Mouse (Mus musculus): ENCODE results near the gene Mtus2.

Gene Mtus2

GRCm38 (mm10) chr5:147958552-147958951 lies 1.4 kb downstream of the Mtus2 start:
- DNase-seq (ENCODE audit: low read depth) = no peak

DNA sequence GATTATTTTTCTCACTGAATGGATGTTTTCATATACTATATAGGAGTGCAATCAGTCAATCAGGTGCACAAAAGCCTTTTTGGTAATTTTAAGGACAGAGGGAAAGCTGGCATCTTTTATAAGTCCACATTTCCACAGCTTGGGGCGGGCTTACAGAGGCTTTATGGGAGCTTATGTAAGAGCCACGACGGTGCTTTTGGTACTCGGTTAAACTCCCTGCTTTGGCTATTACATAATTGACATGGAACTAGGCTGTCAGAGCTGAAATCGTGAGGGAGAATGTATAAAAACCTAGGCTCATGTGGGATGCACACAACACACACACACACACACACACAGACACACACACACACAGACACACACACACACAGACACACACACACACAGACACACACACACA lies 2.0 kb downstream of the Mtus2 start:
- no peak for DNase-seq (ENCODE audit: low read depth)

- peak; percentile 8 for DNase-seq (ENCODE audit: low read depth)
Measured at GRCm38 (mm10) chr5:147960793-147961192, 3.7 kb downstream of the Mtus2 start.

GRCm38 (mm10) chr5:147963820-147964580 lies 6.9 kb downstream of the Mtus2 start:
- DNase-seq (ENCODE audit: low read depth) = no peak

- DNase-seq (ENCODE audit: low read depth) = peak; percentile 20
Measured at GRCm38 (mm10) chr5:147964776-147965175, 7.7 kb downstream of the Mtus2 start.

- DNase-seq (ENCODE audit: low read depth) = no peak
Measured at GRCm38 (mm10) chr5:147966646-147967045, 9.5 kb downstream of the Mtus2 start.

DNA sequence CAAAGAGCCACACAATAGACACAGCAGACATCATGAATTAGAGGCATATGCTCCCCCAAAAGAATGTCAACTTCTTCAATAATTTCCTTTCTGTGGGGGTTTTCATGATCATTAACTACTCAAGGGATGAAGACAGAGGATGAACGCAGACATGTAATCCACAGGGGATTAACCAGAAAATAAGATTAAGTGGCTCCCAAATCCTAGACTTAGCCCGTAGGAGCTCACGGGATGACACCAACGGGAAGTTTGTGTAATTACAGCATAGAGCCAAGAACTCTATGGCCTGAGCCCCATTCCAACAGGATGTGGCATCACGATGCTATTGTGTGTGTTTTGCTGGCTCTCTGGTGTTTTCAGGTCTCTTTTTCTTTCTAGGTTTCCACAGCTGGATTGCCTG lies 12.4 kb downstream of the Mtus2 start:
- DNase-seq (ENCODE audit: low read depth) = no peak

DNA sequence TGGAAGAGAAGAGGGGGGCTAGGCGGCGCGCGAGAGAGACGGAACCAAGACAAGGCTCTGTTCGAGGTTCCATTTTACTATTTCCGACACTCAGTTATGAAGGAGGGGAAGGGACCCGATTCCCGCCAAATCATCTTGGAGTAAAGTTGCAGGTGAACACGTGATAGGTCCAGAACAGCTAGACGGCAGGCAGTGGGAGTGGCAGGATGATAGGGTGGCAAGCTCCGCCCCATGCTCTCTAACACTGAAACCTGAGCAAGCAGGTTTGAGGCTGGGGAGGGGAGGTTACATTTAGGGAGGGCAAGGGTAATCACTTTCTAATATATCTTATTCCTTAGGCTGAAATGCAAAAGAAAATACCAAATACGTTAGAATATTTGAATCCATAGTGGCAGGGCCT lies 18.9 kb downstream of the Mtus2 start:
- no peak for DNase-seq (ENCODE audit: low read depth)

DNA sequence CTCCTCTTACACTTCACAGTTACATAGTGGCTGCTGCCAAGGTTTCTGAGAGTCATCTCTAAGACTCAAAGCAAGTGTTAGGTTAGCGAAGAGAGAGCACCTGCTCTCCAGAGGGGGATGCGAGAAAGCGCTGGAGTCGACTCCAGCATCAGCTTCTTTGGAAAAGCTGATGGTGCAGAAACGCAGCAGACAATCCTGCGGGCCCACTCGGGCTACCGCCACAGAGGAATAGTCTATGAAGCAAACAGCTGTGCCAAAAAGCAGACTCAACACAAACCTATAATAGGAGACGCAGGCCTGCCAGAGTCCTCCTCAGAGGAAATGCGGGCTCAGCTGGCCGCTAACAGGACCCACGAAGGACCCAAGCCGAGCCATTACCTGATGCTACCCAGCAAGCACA lies 23.5 kb downstream of the Mtus2 start:
- no peak for DNase-seq (ENCODE audit: low read depth)

GRCm38 (mm10) chr5:147990289-147990688 lies 33.2 kb downstream of the Mtus2 start:
- no peak for DNase-seq (ENCODE audit: low read depth)

DNA sequence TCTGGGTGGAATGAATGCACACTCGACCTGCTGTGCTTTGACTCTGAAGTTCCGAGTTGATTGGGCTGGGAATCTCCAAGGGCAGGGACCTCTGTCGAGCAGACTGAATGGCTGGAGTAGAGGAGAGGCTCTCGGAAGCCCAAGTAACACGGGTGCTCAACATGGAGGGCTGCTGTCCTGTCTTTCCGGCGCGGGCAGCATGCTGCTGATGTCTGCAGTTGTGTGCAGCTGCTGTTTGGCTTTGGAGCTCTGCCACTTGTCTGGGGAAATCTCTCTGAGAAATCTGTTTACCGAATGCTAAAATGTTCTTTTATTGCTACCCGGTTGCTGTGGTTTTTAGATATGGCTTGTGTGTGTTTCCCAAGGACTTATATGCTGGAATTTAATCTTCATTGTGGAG lies 33.7 kb downstream of the Mtus2 start:
- no peak for DNase-seq (ENCODE audit: low read depth)

- no peak for DNase-seq (ENCODE audit: low read depth)
Measured at GRCm38 (mm10) chr5:147992581-147993378, 35.7 kb downstream of the Mtus2 start.

GRCm38 (mm10) chr5:148005263-148005662 lies 48.1 kb downstream of the Mtus2 start:
- DNase-seq (ENCODE audit: low read depth) = no peak

DNA sequence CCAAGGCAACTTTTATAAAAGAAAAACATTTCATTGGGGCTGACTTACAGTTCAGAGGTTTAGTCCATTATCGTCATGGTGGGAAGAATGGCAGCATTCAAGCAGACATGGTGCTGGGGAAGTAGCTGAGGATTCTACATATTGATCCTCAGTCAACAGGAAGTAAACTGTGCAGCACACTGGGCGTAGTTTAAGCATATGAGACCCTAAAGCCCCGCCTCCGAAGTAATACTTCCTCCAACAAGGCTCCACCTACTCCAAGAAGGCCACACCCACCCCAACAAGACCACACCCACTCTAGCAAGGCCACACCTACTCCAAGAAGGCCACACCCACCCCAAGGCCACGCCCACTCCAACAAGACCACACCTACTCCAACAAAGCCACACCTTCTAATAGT lies 55.0 kb downstream of the Mtus2 start:
- no peak for DNase-seq (ENCODE audit: low read depth)

DNA sequence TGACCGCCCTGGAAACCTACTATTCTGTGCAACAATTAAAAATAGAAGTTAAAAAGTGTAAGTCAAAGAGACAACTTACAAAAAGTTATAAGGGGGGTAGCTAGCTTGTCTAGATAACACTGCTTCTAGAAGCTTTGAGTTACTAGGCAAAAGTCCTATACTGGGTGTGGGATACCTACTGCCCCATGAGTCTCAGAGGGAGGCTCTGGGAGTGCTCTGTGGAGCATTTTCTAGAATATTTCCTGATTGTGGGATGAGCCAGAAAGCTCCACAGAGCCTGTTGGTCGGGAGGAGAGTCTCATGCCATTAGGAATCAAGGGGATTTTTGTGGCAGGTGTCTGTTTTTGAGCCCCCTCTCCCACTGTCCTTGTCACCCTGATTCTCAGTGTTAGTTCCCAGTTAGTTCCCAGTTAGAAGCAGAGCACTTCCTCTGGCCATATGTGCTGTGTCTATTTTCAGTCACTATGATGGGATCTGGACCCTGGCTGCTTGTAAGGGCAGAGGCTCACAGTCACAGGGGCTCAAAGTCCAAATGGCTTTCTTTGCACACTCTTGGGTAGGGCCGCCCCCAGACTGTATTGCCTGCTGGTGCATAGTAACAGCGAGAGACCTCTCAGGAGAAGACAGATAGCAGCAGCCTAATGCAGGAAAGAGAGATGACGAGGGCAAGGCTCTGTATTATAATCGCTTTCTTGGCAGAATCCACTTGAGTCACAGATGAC lies 57.2 kb downstream of the Mtus2 start:
- no peak for DNase-seq (ENCODE audit: low read depth)

DNA sequence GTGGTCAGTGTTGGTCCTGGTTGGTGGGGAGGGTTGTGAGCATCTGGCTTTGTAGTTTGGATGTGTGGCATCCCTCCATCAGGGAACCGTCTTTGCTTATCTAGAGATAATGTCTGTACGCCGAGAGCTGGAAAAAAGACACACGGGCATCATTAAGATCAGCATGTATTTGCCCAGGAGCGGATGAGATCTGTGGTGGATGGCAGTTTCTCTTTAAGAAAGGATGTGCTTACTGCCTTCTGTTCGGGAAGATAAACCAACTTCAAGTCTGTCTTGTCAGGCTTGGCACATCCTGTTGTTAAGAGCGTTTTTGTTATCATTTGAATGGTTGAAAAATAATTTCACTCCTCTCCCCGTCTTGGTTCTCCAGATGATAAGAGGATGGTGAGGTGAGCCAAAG lies 58.3 kb downstream of the Mtus2 start:
- no peak for DNase-seq (ENCODE audit: low read depth)

- DNase-seq (ENCODE audit: low read depth) = no peak
Measured at GRCm38 (mm10) chr5:148017371-148017770, 60.3 kb downstream of the Mtus2 start.

DNA sequence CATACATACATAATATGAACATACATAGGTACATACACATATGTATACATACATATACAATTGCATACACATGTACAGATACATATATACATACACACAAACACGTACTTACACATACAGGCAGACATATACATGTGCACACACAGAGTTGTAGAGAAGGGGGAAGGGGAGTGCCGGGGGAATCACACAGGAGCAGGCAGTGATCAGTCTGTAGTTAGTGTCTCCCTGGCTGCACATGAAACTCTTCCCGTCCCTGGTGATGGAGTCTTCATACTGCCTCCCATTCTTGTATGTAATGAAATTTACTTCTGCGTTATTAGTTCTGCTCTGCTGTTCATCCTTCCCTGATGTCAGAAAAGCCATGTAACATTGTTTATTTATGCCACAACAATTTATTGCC lies 65.7 kb downstream of the Mtus2 start:
- no peak for DNase-seq (ENCODE audit: low read depth)

DNA sequence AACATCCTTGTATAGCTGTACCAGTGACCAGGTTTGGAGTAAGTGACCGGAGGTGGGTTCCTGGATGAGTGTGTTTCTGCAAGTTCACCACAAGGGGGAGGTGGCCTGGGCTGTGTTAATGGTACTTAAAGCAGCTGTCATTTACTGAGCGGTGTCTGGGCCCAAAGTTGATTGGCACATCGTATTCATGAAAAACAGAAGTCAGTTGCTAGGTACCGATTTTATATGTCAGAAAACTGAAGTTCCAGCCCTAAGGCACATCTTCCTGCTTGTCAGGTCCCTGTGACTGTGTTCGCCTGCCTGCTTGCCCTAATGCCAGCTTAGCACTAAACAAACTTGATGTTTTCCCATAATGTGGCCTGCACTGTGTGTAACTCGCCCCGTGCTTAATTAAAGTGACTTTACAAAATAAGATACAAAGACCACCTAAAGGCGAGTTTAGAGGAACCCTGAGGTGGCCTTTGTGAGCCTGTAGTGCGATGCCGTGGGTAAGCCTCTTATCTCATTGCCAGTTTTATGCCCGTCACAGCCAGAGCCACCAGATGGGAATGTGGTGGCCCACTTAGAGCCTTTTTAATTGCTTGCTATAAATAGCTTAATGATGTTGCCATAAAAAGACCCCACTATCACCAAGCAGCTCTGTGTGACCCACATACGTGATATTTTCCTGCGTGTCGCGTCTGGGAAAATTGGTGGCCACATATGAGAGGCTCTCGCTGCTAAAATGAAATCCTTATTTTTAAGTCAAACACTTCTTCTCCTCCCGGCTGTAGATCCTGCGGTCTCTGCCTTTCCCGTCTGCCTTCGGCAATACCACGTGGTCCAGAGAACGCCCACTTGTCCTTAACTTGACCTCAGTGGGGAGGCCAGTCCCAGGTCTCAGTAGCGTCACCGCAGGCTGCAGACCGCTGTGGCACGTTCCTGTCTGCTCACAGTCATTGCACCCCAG lies 69.6 kb downstream of the Mtus2 start:
- DNase-seq (ENCODE audit: low read depth) = no peak

- no peak for DNase-seq (ENCODE audit: low read depth)
Measured at GRCm38 (mm10) chr5:148027985-148028384, 70.9 kb downstream of the Mtus2 start.

DNA sequence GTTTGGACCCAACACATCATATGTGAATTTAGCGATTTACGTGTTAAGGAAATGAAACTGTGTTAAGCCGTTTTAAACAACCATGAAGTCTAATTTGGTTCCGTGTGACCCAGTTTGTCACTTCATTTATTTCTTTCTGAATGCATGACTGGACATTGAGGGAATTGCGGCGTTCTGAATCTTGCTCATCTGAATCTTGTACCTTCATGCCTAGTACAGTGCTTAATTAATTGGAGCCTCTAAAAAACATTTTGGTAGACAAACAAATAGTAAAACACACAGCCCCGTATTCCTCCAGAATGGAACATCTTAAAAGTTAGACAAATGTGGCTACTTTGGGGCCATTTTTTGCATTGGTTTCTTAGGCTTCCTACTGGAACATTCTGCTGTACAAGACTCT lies 84.5 kb downstream of the Mtus2 start:
- no peak for DNase-seq (ENCODE audit: low read depth)

- DNase-seq (ENCODE audit: low read depth) = no peak
Measured at GRCm38 (mm10) chr5:148048200-148048599, 91.1 kb downstream of the Mtus2 start.

Measured in induced T-regulatory cell, adult 2 months (primary cell).